Mouse (Mus musculus): ENCODE measurements around the gene Ifit1bl1.

DNA sequence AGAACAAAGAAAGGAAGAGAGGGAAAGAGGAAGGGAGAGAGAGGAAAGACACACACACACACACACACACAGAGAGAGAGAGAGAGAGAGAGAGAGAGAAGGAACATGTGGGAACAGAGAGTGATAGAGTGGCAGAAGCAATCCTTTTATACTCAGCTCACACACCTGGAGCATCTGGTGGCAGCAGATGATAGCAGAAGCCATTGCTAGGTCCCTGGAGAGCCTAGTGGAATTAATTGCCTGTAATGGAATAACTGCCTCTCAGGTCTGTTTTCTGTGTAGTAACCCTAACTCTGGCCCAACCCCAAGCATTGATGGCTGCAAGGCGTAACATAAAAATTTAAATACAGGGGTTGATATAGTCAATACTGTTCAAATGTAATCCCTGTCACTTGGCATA lies 30.7 kb downstream of the Ifit1bl1 start:
- TF ChIP-seq CTCF (IDR thresholded peaks at IDR 0.05; ENCODE audit: low read depth) = no peak
- TF ChIP-seq EP300 (IDR thresholded peaks at IDR 0.05; ENCODE audit: low read depth) = no peak
